Mouse (Mus musculus) heart, embryonic 14.5 days (tissue): ENCODE data around the gene Mbd4. TPM values are rescaled to one million over a fixed set of nuclear protein-coding genes. Genes with fewer than 3 reads are reported as not detected.
"Not testable (repeated sequence)": the region's sequence is repeated elsewhere in the genome, so short reads cannot be mapped to it uniquely, and the experiment has no call there.

Source experiments
- ATAC-seq: fragments of 200-750 bp; cut with Nextera tagmentation; 2 replicates; pipeline ENCODE4 v1.8.0; 2017; ENCODE audit warnings: low read depth, moderate TSS enrichment; ENCODE audit not compliant: insufficient number of reproducible peaks, insufficient read depth, low FRiP score
- H3K27ac ChIP-seq, 2 experiments: fragments of 200-500 bp in 1 of 2; fragments of 300-500 bp in 1 of 2; sonication (generic) in 1 of 2; replicated peaks in 1 of 2; 2 replicates each; pipeline ENCODE4 v1.5.1; 2012 to 2014; ENCODE audit warnings: low read depth in 2 of 2, low read length in 2 of 2, control low read depth in 1 of 2, mild to moderate bottlenecking in 1 of 2, mixed read lengths in 1 of 2; ENCODE audit not compliant: control insufficient read depth in 1 of 2, insufficient read depth in 1 of 2
- H3K27me3 ChIP-seq: fragments of 300-500 bp; sonication (generic); 2 replicates; pipeline ENCODE4 v1.6.1; 2014; ENCODE audit warnings: mild to moderate bottlenecking, low read length, control low read depth; ENCODE audit not compliant: control insufficient read depth, insufficient read depth
- H3K36me3 ChIP-seq: fragments of 300-500 bp; sonication (generic); 2 replicates; pipeline ENCODE4 v1.6.1; 2014; ENCODE audit warnings: mild to moderate bottlenecking, control low read depth, low read length, mixed read lengths; ENCODE audit not compliant: control insufficient read depth, insufficient read depth
- H3K4me1 ChIP-seq, 2 experiments: fragments of 200-500 bp in 1 of 2; fragments of 300-500 bp in 1 of 2; sonication (generic) in 1 of 2; 2 replicates each; pipeline ENCODE4 v1.6.1; 2012 to 2014; ENCODE audit warnings: low read length in 2 of 2, control low read depth in 1 of 2, mixed read lengths in 1 of 2; ENCODE audit not compliant: control insufficient read depth in 2 of 2, insufficient read depth in 2 of 2
- H3K4me2 ChIP-seq: fragments of 300-500 bp; sonication (generic); 2 replicates; pipeline ENCODE4 v1.6.1; 2014; ENCODE audit warnings: mild to moderate bottlenecking, low read length
- H3K4me3 ChIP-seq, 2 experiments: fragments of 200-500 bp in 1 of 2; fragments of 300-500 bp in 1 of 2; sonication (generic) in 1 of 2; 2 replicates each; pipeline ENCODE4 v1.5.1; 2012 to 2014; ENCODE audit warnings: low read length in 2 of 2, mild to moderate bottlenecking in 2 of 2, control low read depth in 1 of 2, low read depth in 1 of 2, moderate library complexity in 1 of 2; ENCODE audit not compliant: control insufficient read depth in 1 of 2, insufficient read depth in 1 of 2
- H3K9ac ChIP-seq: fragments of 300-500 bp; sonication (generic); 2 replicates; pipeline ENCODE4 v1.6.1; 2014; ENCODE audit warnings: mild to moderate bottlenecking, low read length
- H3K9me3 ChIP-seq: fragments of 300-500 bp; sonication (generic); 2 replicates; pipeline ENCODE4 v1.6.1; 2016; ENCODE audit warnings: low read length, control low read depth; ENCODE audit not compliant: control insufficient read depth
- WGBS: fragments of 180-500 bp; shearing (Covaris S2); extraction: QIAGEN DNeasy Blood & Tissue Kit; methylation state at CpG from one replicate; pipeline ENCODE4 v1.1.7; 2014; 5-methylcytosine and 5-hydroxymethylcytosine counted together
- polyA plus RNA-seq: library from polyadenylated mRNA; unstranded; fragments of >200 nt; fragmentation: Nextera tagmentation; extraction: Ambion mirVana; gene quantifications from 2 replicates; pipeline ENCODE4 v1.2.1, GENCODE M21; 2014

Mbd4 gene
- polyA plus RNA-seq, 1 experiment from 2014 or later: 7.6 TPM

DNA sequence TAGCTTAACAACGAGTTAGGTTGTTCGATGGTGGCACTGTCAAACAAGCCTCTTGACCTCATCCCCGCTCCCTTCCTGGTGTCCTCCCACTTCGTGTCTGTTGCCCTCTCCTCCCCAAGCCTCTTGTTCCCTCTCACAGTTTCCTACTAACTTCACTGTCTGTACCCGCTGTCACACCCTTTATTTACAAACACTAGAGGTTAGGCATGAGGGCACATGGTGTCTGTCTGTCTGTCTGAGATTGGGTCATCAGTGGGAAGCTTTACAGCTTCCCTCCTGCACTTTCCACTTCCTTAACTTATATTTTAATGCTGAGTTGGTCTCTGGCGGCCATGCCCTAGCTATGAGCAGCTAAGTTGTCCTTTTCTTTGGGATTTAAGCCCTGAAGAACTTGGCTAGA lies 26.6 kb upstream of the Mbd4 start:
- no peaks in the 10 kb centered on the region for H3K9me3 ChIP-seq
- no peak overlapping the region for H3K4me3 ChIP-seq
- H3K27me3 ChIP-seq: no peaks in the 10 kb centered on the region
- H3K4me2 ChIP-seq: no peak overlapping the region
- ATAC-seq: no peak
- peak overlapping the region; percentile 47 to 67; a peak in 2 of 4 replicates for H3K27ac ChIP-seq
- WGBS: 78% methylated on average over 6 of the region's 6 CpGs
- H3K4me1 ChIP-seq: peaks cover 10 to 11% of the 10 kb centered on the region in 2 experiments
- peaks cover 31% of the 10 kb centered on the region for H3K36me3 ChIP-seq
- no peak overlapping the region for H3K9ac ChIP-seq

- peak overlapping the region; percentile 30 to 67; a peak in 2 of 4 replicates for H3K27ac ChIP-seq
- peaks cover 10 to 11% of the 10 kb centered on the region in 2 experiments for H3K4me1 ChIP-seq
- H3K9me3 ChIP-seq: no peaks in the 10 kb centered on the region
- H3K4me2 ChIP-seq: no peak overlapping the region
- 54% methylated on average over 6 of the region's 6 CpGs for WGBS
- peaks cover 27% of the 10 kb centered on the region for H3K36me3 ChIP-seq
- no peak overlapping the region for H3K9ac ChIP-seq
- H3K27me3 ChIP-seq: no peaks in the 10 kb centered on the region
- H3K4me3 ChIP-seq: no peak overlapping the region
- ATAC-seq: no peak
Observed at GRCm38 (mm10) chr6:115878694-115879093, 25.5 kb upstream of the Mbd4 start.

DNA sequence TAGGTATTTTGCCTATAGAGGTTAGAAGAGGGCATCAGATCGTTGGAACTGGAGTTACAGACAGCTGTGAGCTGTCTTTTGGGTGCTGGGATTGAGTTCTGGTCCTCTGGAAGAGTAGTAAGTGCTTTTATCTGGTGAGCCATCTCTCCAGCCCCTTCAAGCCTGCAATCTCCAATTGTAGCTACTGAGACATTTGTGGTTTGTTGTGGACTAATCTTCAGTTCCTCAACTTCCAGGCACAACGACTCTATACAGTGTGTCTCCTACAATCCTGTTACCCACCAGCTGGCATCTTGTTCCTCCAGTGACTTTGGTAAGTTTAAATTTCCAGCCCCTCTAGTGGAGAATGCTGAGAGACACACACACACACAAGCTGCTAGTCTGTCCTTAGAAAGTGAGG lies 24.1 kb upstream of the Mbd4 start:
- Histone ChIP-seq H3K4me1 (peaks cover 10 to 11% of the 10 kb centered on the region in 2 experiments), H3K9me3 (no peaks in the 10 kb centered on the region), H3K9ac (no peak overlapping the region), H3K27ac (no peak overlapping the region), H3K36me3 (peaks cover 27% of the 10 kb centered on the region), H3K4me2 (no peak overlapping the region), H3K4me3 (no peak overlapping the region), H3K27me3 (no peaks in the 10 kb centered on the region)
- ATAC-seq: no peak
- WGBS: 71% methylated on average over 2 of the region's 2 CpGs

GRCm38 (mm10) chr6:115871318-115871717 lies 18.1 kb upstream of the Mbd4 start:
- not testable (repeated sequence) for H3K27me3 ChIP-seq, H3K4me3 ChIP-seq, H3K9me3 ChIP-seq, H3K4me2 ChIP-seq, H3K9ac ChIP-seq, H3K4me1 ChIP-seq, H3K27ac ChIP-seq, H3K36me3 ChIP-seq
- no CpG with 5 or more reads among the region's 3 CpGs for WGBS
- peak; percentile 38; the same call in 1 of the 2 replicates for ATAC-seq

DNA sequence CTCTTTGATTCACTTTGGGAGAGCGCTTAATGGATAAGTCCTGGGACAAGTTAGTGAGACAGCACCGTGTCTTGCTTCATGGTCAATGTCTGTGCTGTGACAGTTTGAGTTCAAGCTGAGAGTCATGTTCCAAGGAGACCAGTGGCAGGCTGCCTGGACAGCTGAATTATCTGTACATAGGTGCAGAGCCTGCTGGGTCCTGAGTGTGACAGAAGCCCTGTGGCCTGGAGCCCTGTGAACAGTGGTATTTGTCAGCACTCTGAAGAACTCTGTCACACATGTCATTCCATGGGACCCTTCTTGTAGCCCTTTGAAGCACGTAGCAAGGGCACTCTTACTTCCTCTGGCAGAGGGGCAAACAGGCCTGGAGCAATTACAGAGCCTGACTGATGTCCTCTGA lies 14.0 kb upstream of the Mbd4 start:
- WGBS: no CpG with 5 or more reads among the region's 3 CpGs
- not testable (repeated sequence) for H3K27ac ChIP-seq, H3K9ac ChIP-seq, H3K9me3 ChIP-seq, H3K27me3 ChIP-seq, H3K36me3 ChIP-seq, H3K4me3 ChIP-seq, H3K4me2 ChIP-seq
- peaks cover 4 to 11% of the 10 kb centered on the region in 2 experiments for H3K4me1 ChIP-seq
- peak; percentile 36; the same call in 1 of the 2 replicates for ATAC-seq

GRCm38 (mm10) chr6:115865246-115865645 lies 12.1 kb upstream of the Mbd4 start:
- H3K4me1 ChIP-seq: peaks cover 8 to 14% of the 10 kb centered on the region in 2 experiments
- ATAC-seq: no peak
- no peak overlapping the region for H3K9ac ChIP-seq
- no peak overlapping the region for H3K27ac ChIP-seq
- WGBS: 93% methylated on average over 4 of the region's 4 CpGs
- H3K27me3 ChIP-seq: no peaks in the 10 kb centered on the region
- H3K4me2 ChIP-seq: no peak overlapping the region
- no peak overlapping the region for H3K4me3 ChIP-seq
- 0 out of 2 replicates have a peak, but pooled peaks cover 3% of the 10 kb centered on the region for H3K36me3 ChIP-seq
- H3K9me3 ChIP-seq: no peaks in the 10 kb centered on the region

GRCm38 (mm10) chr6:115863340-115863841 lies 10.2 kb upstream of the Mbd4 start:
- H3K9ac ChIP-seq: no peak overlapping the region
- 0 out of 2 replicates have a peak, but pooled peaks cover 3% of the 10 kb centered on the region for H3K36me3 ChIP-seq
- ATAC-seq: no peak
- H3K4me1 ChIP-seq: peaks cover 8 to 24% of the 10 kb centered on the region in 2 experiments
- H3K27ac ChIP-seq: peak overlapping the region in 1 of 2 experiments; percentile 45; a peak in 1 of 4 replicates
- H3K4me3 ChIP-seq: no peak overlapping the region
- H3K4me2 ChIP-seq: no peak overlapping the region
- 48% methylated on average over 7 of the region's 7 CpGs for WGBS
- no peaks in the 10 kb centered on the region for H3K27me3 ChIP-seq
- H3K9me3 ChIP-seq: no peaks in the 10 kb centered on the region

DNA sequence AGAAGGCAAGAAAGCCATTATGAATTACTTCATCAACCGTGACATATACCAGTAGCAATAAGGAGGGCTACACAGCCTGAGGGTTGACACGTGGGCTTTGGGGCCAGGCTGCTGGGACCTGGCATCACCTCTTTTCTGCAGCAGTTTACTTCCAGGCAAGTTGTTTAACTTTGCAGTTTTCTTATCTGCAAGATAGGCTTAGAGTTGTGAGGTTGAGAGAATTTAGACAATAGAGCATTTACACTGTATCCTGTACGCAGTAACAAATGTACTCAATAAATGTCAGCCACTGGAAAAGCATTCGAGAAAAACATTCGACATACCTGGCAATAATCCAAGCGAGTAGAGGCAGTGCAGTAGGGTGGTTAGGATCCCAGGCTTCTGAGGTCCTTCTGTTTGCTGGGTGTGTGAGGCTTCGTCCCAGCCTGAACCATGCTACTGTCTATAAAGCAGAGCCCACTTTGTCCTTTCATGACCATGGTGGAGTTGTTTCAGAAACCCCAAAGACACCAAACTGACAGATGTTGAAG lies 6.9 kb upstream of the Mbd4 start:
- peak overlapping the region in 1 of 2 experiments; percentile 28; a peak in 1 of 4 replicates for H3K27ac ChIP-seq
- ATAC-seq: no peak

More for the DNA sequence above, 6.9 kb upstream of the Mbd4 start:
- Histone ChIP-seq H3K36me3 (0 out of 2 replicates have a peak, but pooled peaks cover 3% of the 10 kb centered on the region), H3K9ac (no peak overlapping the region), H3K4me2 (no peak overlapping the region), H3K4me3 (no peak overlapping the region), H3K9me3 (no peaks in the 10 kb centered on the region), H3K4me1 (peaks cover 13 to 47% of the 10 kb centered on the region in 2 experiments), H3K27me3 (no peaks in the 10 kb centered on the region)
- 48% methylated on average over 7 of the region's 7 CpGs for WGBS
